Comparison of ENCODE assay signal across 8 mouse cellular contexts in the genomic region with DNA sequence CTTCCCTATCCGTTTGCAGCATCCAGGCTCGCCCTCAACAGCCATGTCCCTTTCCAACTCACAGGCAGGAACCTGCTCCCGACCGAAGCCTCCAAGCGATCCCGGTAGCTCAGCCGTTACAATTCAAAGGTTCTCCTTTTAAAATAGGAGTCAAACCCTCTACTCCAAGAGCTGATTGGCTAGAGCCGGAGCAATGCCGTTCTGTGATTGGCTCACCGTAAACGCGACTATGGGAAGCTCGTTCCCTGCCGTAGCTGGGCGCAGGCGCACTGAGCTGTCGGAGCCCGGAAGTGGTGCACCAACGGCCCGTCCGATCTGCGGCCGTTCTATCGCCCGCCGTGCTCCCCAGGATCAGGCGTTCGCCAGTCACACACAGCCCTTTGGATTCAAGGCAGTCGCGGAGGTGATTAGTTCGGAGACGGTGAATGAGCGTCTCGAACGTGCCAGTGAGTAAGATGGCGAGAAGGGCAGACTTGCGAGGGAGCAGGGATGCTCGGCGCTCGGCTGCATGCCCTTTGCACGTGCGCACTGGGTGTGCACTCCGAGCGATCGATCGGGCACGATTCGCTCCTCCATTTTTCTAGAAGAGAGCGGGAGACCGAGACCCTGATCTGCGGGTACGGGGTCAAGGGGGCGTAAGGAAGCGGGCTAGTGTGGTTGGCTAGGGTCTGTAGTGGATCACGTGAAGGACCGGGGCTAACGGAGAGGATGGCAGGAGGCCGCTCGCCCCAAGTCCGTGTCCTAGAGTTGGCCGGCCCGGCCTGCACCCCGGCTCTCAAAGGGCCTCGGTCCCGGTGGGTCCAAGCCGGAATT. TPM values are rescaled to one million over a fixed set of nuclear protein-coding genes. Genes with fewer than 3 reads are reported as not detected.
A peak's percentile ranks its signal among the peaks of the same experiment; 100 is the strongest.
DNase-seq lines count a peak whose midpoint lies in the region; ATAC-seq lines count a peak whose summit lies in the region.

Aurka (minus strand) TSS at position 125 of the 813 bp plus-strand sequence.
Cstf1 (plus strand) TSS at position 271 of the 813 bp plus-strand sequence.

- intact Hi-C loops in gastrocnemius, postnatal 14 days (cut with DNase I; ENCODE audit: low total_unique reads), result no loop called here
- intact Hi-C loops in left cerebral cortex, postnatal 10 days (cut with DNase I), result loop anchor here (2.0 to 10.0 kb wide), 2 partner anchors 68 to 634 kb away; partner anchors contain the start of gene Rae1

- peak; percentile 96 for ATAC-seq in inflammation-experienced regulatory T-cells, adult 6 months
- peak; percentile 94 for ATAC-seq in megakaryocyte-erythroid progenitor cell, adult 5-6 weeks (replicated peaks; ENCODE audit: low FRiP score, low TSS enrichment, poor library complexity, severe bottlenecking)

- DNase-seq in adrenal gland, adult (ENCODE audit: inconsistent age in 2 of 2, low spot score in 1 of 2), result peak; percentile 95 to 99
- peak; percentile 97 for DNase-seq in embryo, embryonic 10.5 days (ENCODE audit: low spot score)
- DNase-seq in gastrocnemius, postnatal 14 days, result peak; percentile 93
- peak; percentile 95 for DNase-seq in left cerebral cortex, postnatal 10 days (ENCODE audit: extremely low spot score in 1 of 2, low spot score in 2 of 2)
- peak; percentile 96 for DNase-seq in right cerebral cortex, postnatal 25 days
- DNase-seq in urinary bladder, postnatal 4 days (ENCODE audit: low spot score in 2 of 2), result peak; percentile 92 to 93

RNA-seq across cellular contexts. Expression of gene Aurka, which starts in this region (rescaled TPM):
- total RNA-seq in gastrocnemius, postnatal 14 days (2021), result 1 to 10 TPM; 4.2 to 4.3 TPM
- 10 to 100 TPM in 1 of 3 experiments, 1 to 10 TPM in 2; 6.8 to 41.3 (median 7.5) TPM for polyA plus RNA-seq in inflammation-experienced regulatory T-cells, adult 6 months (2017; shearing (Covaris generic))
- 1 to 10 TPM; 3.3 to 3.8 TPM for total RNA-seq in left cerebral cortex, postnatal 10 days (2021)
- 42.7 and 47.4 TPM in 2 replicates for total RNA-seq in megakaryocyte-erythroid progenitor cell, adult 5-6 weeks (2014; fragmentation: Nextera tagmentation)
- 43.9 and 73.8 TPM in 2 replicates for total RNA-seq in megakaryocyte-erythroid progenitor cell, adult 5-6 weeks (2017)

RNA-seq across cellular contexts. Expression of gene Cstf1, which starts in this region (rescaled TPM):
- total RNA-seq in gastrocnemius, postnatal 14 days (2021), result 10 to 100 TPM; 16.4 to 19.3 TPM
- 10 to 100 TPM; 28.1 to 31.5 (median 28.8) TPM for polyA plus RNA-seq in inflammation-experienced regulatory T-cells, adult 6 months (2017; shearing (Covaris generic))
- 10 to 100 TPM; 25.8 to 28.5 TPM for total RNA-seq in left cerebral cortex, postnatal 10 days (2021)
- 25.8 and 32.3 TPM in 2 replicates for total RNA-seq in megakaryocyte-erythroid progenitor cell, adult 5-6 weeks (2014; fragmentation: Nextera tagmentation)
- total RNA-seq in megakaryocyte-erythroid progenitor cell, adult 5-6 weeks (2017), result 35.5 and 41.8 TPM in 2 replicates

Comparison
In these comparisons a context has a peak if more than half of its experiments do, and no peak if none do; other contexts are left out.
1. Peak in every context shown above with its lines: DNase-seq and ATAC-seq.
2. RNA of gene Aurka (total RNA-seq): 42.7 to 73.8 TPM in megakaryocyte-erythroid progenitor cell, adult 5-6 weeks; 4.2 to 4.3 TPM in gastrocnemius, postnatal 14 days and 3.3 to 3.8 TPM in left cerebral cortex, postnatal 10 days; every median in the first group is over 4 times any median in the second.